Mouse (Mus musculus) hindbrain, embryonic 13.5 days (tissue): ENCODE measurements around the gene Gabra2. TPM values are rescaled to one million over a fixed set of nuclear protein-coding genes. Genes with fewer than 3 reads are reported as not detected.

Experiments
- ATAC-seq: fragments of 200-750 bp; cut with Nextera tagmentation; 2 replicates; pipeline ENCODE4 v1.8.0; 2017; ENCODE audit warnings: moderate TSS enrichment; ENCODE audit not compliant: low FRiP score
- H3K27ac ChIP-seq: fragments of 300-500 bp; sonication (generic); 2 replicates; pipeline ENCODE4 v1.5.1; 2015; ENCODE audit warnings: inconsistent platforms, mild to moderate bottlenecking, moderate library complexity
- H3K27me3 ChIP-seq: fragments of 300-500 bp; sonication (generic); 2 replicates; pipeline ENCODE4 v1.6.1; 2015; ENCODE audit warnings: mild to moderate bottlenecking, inconsistent platforms
- H3K36me3 ChIP-seq: fragments of 300-500 bp; sonication (generic); 2 replicates; pipeline ENCODE4 v1.6.1; 2015; ENCODE audit warnings: mild to moderate bottlenecking, inconsistent platforms
- H3K4me1 ChIP-seq: fragments of 300-500 bp; sonication (generic); replicated peaks from 2 replicates; pipeline ENCODE4 v1.6.1; 2015; ENCODE audit warnings: inconsistent platforms
- H3K4me2 ChIP-seq: fragments of 300-500 bp; sonication (generic); 2 replicates; pipeline ENCODE4 v1.6.1; 2015; ENCODE audit warnings: inconsistent platforms, mild to moderate bottlenecking, moderate library complexity
- H3K4me3 ChIP-seq: fragments of 300-500 bp; sonication (generic); 2 replicates; pipeline ENCODE4 v1.5.1; 2015; ENCODE audit warnings: mild to moderate bottlenecking, inconsistent platforms
- H3K9ac ChIP-seq: fragments of 300-500 bp; sonication (generic); 2 replicates; pipeline ENCODE4 v1.6.1; 2015; ENCODE audit warnings: mild to moderate bottlenecking, inconsistent platforms
- H3K9me3 ChIP-seq: fragments of 300-500 bp; sonication (generic); 2 replicates; pipeline ENCODE4 v1.6.1; 2016; ENCODE audit warnings: inconsistent platforms
- WGBS: fragments of 180-500 bp; shearing (Covaris S2); methylation state at CpG from one replicate; pipeline ENCODE4 v1.1.7; 2015; 5-methylcytosine and 5-hydroxymethylcytosine counted together
- polyA plus RNA-seq: library from polyadenylated mRNA; unstranded; fragments of >200 nt; fragmentation: Nextera tagmentation; extraction: Ambion mirVana; gene quantifications from 2 replicates; pipeline ENCODE4 v1.2.1, GENCODE M21; 2015

Gabra2 gene
- polyA plus RNA-seq = 28.1 and 35.3 TPM in 2 replicates

GRCm38 (mm10) chr5:71095725-71096607 lies at the start of gene Gabra2:
Gene Gabra2 (minus strand): TSS chr5:71095849.
- no peaks in the 10 kb centered on the region for H3K9me3 ChIP-seq
- H3K27me3 ChIP-seq = no peaks in the 10 kb centered on the region
- peak within 1 kb of the TSS; percentile 81 for H3K4me3 ChIP-seq
- peak within 1 kb of the TSS; percentile 87 for H3K9ac ChIP-seq
- H3K4me2 ChIP-seq = peak within 1 kb of the TSS; percentile 73
- ATAC-seq = peak; percentile 91
- peaks cover 9% of the 10 kb centered on the region for H3K4me1 ChIP-seq
- WGBS = under 1% methylated on average over 49 of the region's 55 CpGs
- peak within 1 kb of the TSS; percentile 92 for H3K27ac ChIP-seq
- no peaks in the 10 kb centered on the region for H3K36me3 ChIP-seq

GRCm38 (mm10) chr5:71136691-71137090 lies 41.0 kb upstream of the Gabra2 start:
- WGBS = 81% methylated on average over 4 of the region's 4 CpGs
- ATAC-seq = no peak

DNA sequence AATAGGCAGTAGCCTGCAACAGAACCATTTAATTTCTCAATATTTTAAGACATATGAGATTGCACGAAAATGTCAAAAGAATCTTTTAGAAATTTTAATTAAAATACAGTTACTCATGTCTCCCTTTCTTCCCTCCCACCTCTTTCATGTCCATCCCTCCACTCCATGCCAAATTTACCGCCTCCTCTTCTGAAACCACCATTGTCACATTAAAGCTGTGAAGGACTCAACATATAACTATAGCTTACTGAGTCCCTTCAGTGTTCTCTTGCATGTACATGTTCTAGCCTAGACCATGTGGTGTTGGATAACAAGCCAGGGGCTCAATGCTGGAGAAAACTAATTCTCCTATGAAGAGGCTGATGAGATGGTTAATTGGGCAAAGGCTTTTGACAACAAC lies 40.2 kb upstream of the Gabra2 start:
- no peaks in the 10 kb centered on the region for H3K27me3 ChIP-seq
- ATAC-seq = no peak
- no peaks in the 10 kb centered on the region for H3K36me3 ChIP-seq
- H3K4me1 ChIP-seq = no peaks in the 10 kb centered on the region
- H3K27ac ChIP-seq = no peak overlapping the region
- no peaks in the 10 kb centered on the region for H3K9me3 ChIP-seq
- H3K4me2 ChIP-seq = no peak overlapping the region
- 85% methylated on average over 2 of the region's 2 CpGs for WGBS
- H3K4me3 ChIP-seq = no peak overlapping the region
- H3K9ac ChIP-seq = no peak overlapping the region

More at GRCm38 (mm10) chr5:71136691-71137090, 41.0 kb upstream of the Gabra2 start:
- Histone ChIP-seq H3K9ac (no peak overlapping the region), H3K4me3 (no peak overlapping the region), H3K9me3 (no peaks in the 10 kb centered on the region), H3K4me2 (no peak overlapping the region), H3K27me3 (no peaks in the 10 kb centered on the region), H3K27ac (no peak overlapping the region), H3K4me1 (no peaks in the 10 kb centered on the region), H3K36me3 (no peaks in the 10 kb centered on the region)

DNA sequence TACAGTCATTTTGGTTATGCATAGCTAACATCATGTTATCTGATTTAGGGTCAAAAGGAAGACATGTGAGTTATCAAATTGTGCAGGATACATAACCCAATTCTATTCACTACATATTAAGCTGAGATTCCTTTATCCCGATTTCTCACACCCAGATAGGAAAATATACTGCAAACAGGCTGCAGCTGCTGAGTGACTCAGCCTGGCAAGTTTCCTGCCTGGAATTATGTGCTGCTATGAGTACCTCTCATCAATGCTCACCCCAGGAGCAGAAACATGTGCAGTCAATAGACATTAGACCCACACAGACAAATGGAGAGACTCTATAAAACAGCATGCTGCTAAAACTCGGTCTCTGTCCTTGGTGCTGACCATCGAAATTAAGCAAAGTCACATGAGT lies 32.1 kb upstream of the Gabra2 start:
- no peaks in the 10 kb centered on the region for H3K9me3 ChIP-seq
- no peaks in the 10 kb centered on the region for H3K27me3 ChIP-seq
- ATAC-seq = no peak
- no peaks in the 10 kb centered on the region for H3K36me3 ChIP-seq
- no peak overlapping the region for H3K4me2 ChIP-seq
- WGBS = 71% methylated on average over 3 of the region's 3 CpGs
- H3K9ac ChIP-seq = no peak overlapping the region
- no peak overlapping the region for H3K4me3 ChIP-seq
- H3K4me1 ChIP-seq = no peaks in the 10 kb centered on the region
- no peak overlapping the region for H3K27ac ChIP-seq

GRCm38 (mm10) chr5:71115216-71115615 lies 19.6 kb upstream of the Gabra2 start:
- Histone ChIP-seq H3K4me3 (no peak overlapping the region), H3K27ac (no peak overlapping the region), H3K9me3 (no peaks in the 10 kb centered on the region), H3K27me3 (no peaks in the 10 kb centered on the region), H3K4me2 (no peak overlapping the region), H3K9ac (no peak overlapping the region), H3K4me1 (no peaks in the 10 kb centered on the region), H3K36me3 (no peaks in the 10 kb centered on the region)
- no peak for ATAC-seq
- 86% methylated on average over 1 of the region's 1 CpGs for WGBS

- Histone ChIP-seq H3K36me3 (no peaks in the 10 kb centered on the region), H3K4me1 (peaks cover 9% of the 10 kb centered on the region), H3K27ac (peak overlapping the region; percentile 92), H3K27me3 (no peaks in the 10 kb centered on the region), H3K4me2 (peak overlapping the region; percentile 73), H3K4me3 (peak overlapping the region; percentile 81), H3K9ac (peak overlapping the region; percentile 87), H3K9me3 (no peaks in the 10 kb centered on the region)
- under 1% methylated on average over 19 of the region's 19 CpGs for WGBS
- ATAC-seq = peak; percentile 57
These were observed 469 bp downstream of the Gabra2 start for GRCm38 (mm10) chr5:71095180-71095579.

DNA sequence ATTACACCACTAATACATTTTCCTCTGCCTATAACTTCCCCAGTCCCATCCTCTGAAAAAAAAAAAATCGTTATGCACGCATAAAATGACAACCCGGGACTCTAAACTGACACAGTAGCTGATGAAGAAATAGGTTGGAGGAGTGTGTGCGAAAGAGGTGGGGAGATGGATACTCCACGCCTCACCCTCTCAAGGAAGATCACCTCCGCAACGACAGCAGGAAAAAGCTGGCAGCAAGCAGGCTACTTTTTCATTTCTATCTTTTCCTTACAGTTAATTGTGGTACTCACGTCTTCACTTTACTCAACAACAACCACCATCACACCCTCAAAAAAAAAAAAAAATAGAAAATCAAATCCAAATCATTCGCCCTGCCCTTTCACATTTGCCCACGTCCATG lies 873 bp downstream of the Gabra2 start:
- no peaks in the 10 kb centered on the region for H3K27me3 ChIP-seq
- no peak for ATAC-seq
- peaks cover 9% of the 10 kb centered on the region for H3K4me1 ChIP-seq
- no peaks in the 10 kb centered on the region for H3K36me3 ChIP-seq
- H3K9me3 ChIP-seq = no peaks in the 10 kb centered on the region
- H3K9ac ChIP-seq = peak overlapping the region; percentile 87
- WGBS = 20% methylated on average over 10 of the region's 10 CpGs
- H3K4me2 ChIP-seq = peak overlapping the region; percentile 73
- H3K4me3 ChIP-seq = peak overlapping the region; percentile 81
- peak overlapping the region; percentile 92 for H3K27ac ChIP-seq

- Histone ChIP-seq H3K4me1 (peaks cover 9% of the 10 kb centered on the region), H3K4me2 (peak overlapping the region; percentile 73), H3K4me3 (peak overlapping the region; percentile 81), H3K9ac (no peak overlapping the region), H3K9me3 (no peaks in the 10 kb centered on the region), H3K36me3 (no peaks in the 10 kb centered on the region), H3K27ac (no peak overlapping the region), H3K27me3 (no peaks in the 10 kb centered on the region)
- 73% methylated on average over 2 of the region's 2 CpGs for WGBS
- ATAC-seq = no peak
These were observed 1.8 kb downstream of the Gabra2 start for GRCm38 (mm10) chr5:71093807-71094206.

- Histone ChIP-seq H3K4me2 (no peak overlapping the region), H3K27ac (no peak overlapping the region), H3K4me1 (peaks cover 9% of the 10 kb centered on the region), H3K27me3 (no peaks in the 10 kb centered on the region), H3K9me3 (no peaks in the 10 kb centered on the region), H3K36me3 (no peaks in the 10 kb centered on the region), H3K4me3 (no peak overlapping the region), H3K9ac (no peak overlapping the region)
- no peak for ATAC-seq
These were observed 3.2 kb downstream of the Gabra2 start for GRCm38 (mm10) chr5:71092475-71092874.

DNA sequence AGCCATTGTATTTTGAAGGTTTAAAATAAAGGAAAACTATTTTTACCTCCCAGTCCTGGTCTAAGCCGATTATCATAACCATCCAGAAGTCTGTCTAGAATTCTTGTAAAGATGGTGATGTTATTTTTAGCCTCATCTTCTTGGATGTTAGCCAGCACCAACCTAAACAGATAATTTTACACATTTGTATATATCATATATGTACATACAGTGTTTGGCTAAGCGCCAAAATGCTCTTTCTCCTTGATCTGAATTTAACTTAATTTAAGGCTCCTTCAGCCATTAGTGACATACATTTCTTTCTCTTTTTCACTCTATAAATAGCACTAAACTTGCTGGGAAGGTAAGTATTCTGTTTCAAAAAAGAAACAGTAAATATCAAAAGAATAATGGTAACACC lies 3.7 kb downstream of the Gabra2 start:
- peaks cover 5% of the 10 kb centered on the region for H3K4me1 ChIP-seq
- H3K9me3 ChIP-seq = no peaks in the 10 kb centered on the region
- no peak overlapping the region for H3K4me3 ChIP-seq
- no peak overlapping the region for H3K4me2 ChIP-seq
- H3K36me3 ChIP-seq = no peaks in the 10 kb centered on the region
- H3K9ac ChIP-seq = no peak overlapping the region
- WGBS = 87% methylated on average over 2 of the region's 2 CpGs
- no peak for ATAC-seq
- no peaks in the 10 kb centered on the region for H3K27me3 ChIP-seq
- no peak overlapping the region for H3K27ac ChIP-seq

GRCm38 (mm10) chr5:71078861-71079260 lies 16.8 kb downstream of the Gabra2 start:
- Histone ChIP-seq H3K27me3 (no peaks in the 10 kb centered on the region), H3K4me1 (no peaks in the 10 kb centered on the region), H3K4me2 (no peak overlapping the region), H3K9me3 (no peaks in the 10 kb centered on the region), H3K36me3 (no peaks in the 10 kb centered on the region), H3K27ac (no peak overlapping the region), H3K4me3 (no peak overlapping the region), H3K9ac (no peak overlapping the region)
- no peak for ATAC-seq
- 92% methylated on average over 5 of the region's 5 CpGs for WGBS

DNA sequence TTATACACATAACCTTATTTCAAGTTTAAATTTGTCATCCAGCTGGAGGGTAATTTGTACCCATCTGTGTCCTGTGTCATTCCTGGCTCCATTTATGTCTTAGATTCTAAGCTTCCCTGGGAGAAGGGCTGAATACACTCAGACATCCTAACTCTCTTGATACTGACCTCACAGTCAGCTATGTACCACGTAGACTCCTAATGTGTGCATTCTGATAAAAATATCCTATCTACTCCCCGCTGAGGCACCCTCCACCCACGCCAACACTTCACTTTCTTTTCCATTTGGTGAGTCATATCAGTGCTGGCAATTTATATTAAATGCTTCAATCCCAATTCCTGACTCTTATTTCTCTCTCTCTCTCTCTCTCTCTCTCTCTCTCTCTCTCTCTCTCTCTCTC lies 34.0 kb downstream of the Gabra2 start:
- ATAC-seq = no peak
- no peaks in the 10 kb centered on the region for H3K4me1 ChIP-seq
- H3K27me3 ChIP-seq = no peaks in the 10 kb centered on the region
- H3K27ac ChIP-seq = no peak overlapping the region
- H3K36me3 ChIP-seq = no peaks in the 10 kb centered on the region
- WGBS = 63% methylated on average over 3 of the region's 3 CpGs
- no peak overlapping the region for H3K4me2 ChIP-seq
- no peaks in the 10 kb centered on the region for H3K9me3 ChIP-seq
- H3K4me3 ChIP-seq = no peak overlapping the region
- H3K9ac ChIP-seq = no peak overlapping the region

DNA sequence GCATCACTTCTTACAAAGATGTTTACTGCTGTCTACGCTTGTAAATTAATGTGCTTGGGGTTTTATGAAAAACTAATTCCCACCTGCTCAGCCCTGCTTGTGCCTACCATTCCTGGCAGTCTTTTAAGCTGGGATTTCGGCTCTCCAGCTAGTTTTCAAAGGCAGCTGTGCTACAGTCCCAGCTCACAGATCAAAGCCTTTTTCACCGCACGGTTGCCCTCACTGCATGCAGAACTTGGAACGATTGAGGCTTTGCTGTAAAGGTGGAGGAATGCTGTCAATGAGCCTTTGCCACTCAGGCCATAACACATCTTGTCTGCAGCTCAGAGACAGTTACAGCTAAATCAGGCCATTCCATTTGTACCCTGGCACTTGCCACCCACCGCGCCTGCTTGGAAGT lies 37.6 kb downstream of the Gabra2 start:
- H3K9me3 ChIP-seq = no peaks in the 10 kb centered on the region
- WGBS = 55% methylated on average over 7 of the region's 7 CpGs
- no peak overlapping the region for H3K4me3 ChIP-seq
- ATAC-seq = no peak
- H3K27me3 ChIP-seq = no peaks in the 10 kb centered on the region
- no peak overlapping the region for H3K4me2 ChIP-seq
- H3K4me1 ChIP-seq = no peaks in the 10 kb centered on the region
- no peak overlapping the region for H3K27ac ChIP-seq
- H3K36me3 ChIP-seq = no peaks in the 10 kb centered on the region
- no peak overlapping the region for H3K9ac ChIP-seq
